Mouse (Mus musculus): Measurements from ENCODE around the gene Nhp2. TPM values are rescaled to one million over a fixed set of nuclear protein-coding genes. Genes with fewer than 3 reads are reported as not detected.

Nhp2 gene
- polyA plus RNA-seq, 1 experiment, result 34.3 TPM

DNA sequence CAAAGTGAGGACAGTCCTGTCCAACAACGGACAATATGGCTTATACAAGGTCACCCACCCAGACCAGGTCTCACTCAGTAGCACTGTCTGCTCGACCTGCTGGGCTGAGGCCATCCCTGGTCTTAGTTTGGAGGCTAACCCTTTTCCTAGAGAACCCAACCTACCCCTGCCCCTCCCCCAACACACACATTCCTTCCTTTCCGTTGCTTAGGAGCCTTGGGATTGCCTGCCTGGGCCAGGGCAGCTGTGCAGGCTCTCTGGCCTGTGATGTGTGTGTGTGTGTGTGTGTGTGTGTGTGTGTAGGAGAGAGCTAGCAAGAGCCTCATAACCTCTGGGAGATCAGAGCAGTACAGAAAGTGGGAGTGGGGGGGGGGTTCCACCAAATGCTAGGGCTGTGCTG is 29.0 kb downstream of the Nhp2 start:
- Histone ChIP-seq H3K27ac (ENCODE audit: insufficient read depth, low read length) (no peak overlapping the region), H3K36me3 (ENCODE audit: control insufficient read depth, insufficient read depth, low read length) (peaks cover 3% of the 10 kb centered on the region), H3K4me1 (ENCODE audit: control insufficient read depth, insufficient read depth, insufficient read length) (peaks cover 44% of the 10 kb centered on the region), H3K4me3 (ENCODE audit: extremely low read depth, insufficient read depth, insufficient read length) (no peak overlapping the region), H3K27me3 (ENCODE audit: control insufficient read depth, insufficient read depth, low read length) (no peaks in the 10 kb centered on the region)
- no peak for DNase-seq (ENCODE audit: low read depth in 1 of 2, low spot score in 2 of 2)
- no peak for TF ChIP-seq CTCF (IDR thresholded peaks at IDR 0.05; ENCODE audit: extremely low read depth, insufficient read depth, insufficient read length, insufficient replicate concordance)
- TF ChIP-seq POLR2A (IDR thresholded peaks at IDR 0.05; ENCODE audit: low read depth, low read length), result no peak
- WGBS, result 73% methylated on average over 3 of the region's 3 CpGs

DNA sequence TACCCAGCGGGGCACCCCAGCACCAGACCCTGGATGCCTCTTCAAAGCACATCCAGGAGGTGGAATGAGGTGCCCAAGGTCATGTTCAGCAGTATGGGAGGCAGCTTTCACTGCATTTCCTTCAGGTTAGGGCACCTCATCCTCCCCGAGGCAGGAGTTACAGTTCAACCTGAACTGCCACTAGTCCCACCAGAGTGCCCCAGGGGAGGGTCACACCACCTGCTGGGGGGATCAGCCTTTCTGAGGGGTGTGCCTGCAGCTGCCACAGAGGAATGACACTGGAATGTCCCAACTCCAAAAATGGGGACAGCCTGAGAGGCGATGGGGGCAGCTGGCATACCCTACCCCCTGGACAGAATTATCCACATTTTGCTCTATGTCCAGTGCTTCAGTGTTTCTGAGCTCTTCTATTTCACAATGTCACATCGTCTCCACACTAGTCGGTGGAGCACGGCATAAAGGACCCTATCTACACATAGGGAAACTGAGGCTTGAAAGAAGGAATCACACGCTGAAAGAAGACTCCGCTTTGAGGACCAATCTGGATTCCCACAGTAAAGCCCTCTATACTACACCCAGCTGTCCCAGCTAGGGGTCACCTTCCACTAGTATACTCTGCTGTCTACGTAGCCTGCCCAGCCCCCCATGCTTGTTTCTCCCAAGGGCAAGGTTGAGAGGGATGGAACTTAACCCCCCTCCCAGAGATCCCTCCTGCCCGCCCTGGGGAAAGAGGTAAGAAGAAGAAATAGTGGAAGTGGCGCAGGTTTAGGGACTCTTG is 29.8 kb downstream of the Nhp2 start:
- no peaks in the 10 kb centered on the region for H3K27me3 ChIP-seq (ENCODE audit: control insufficient read depth, insufficient read depth, low read length)
- 46% methylated on average over 11 of the region's 11 CpGs for WGBS

DNA sequence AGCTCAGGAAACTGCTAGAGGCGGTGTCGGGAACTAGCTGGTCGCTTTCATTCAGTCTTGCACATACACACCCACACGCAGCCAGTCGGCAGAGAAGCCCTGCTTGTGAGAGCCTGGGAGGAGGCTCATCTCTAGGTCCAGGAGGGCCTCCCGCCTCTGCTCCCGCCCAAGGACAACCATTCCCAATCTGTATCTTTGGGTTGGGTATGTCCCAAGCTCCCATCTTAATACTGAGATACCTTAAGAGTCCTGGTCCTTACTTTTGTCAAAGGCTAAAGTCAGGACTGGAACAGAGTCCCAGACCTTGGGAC is 30.3 kb downstream of the Nhp2 start:
- TF ChIP-seq CTCF (IDR thresholded peaks at IDR 0.05; ENCODE audit: extremely low read depth, insufficient read depth, insufficient read length, insufficient replicate concordance) (no peak), POLR2A (IDR thresholded peaks at IDR 0.05; ENCODE audit: low read depth, low read length) (no peak)
- WGBS, result 2% methylated on average over 7 of the region's 7 CpGs
- no peak for DNase-seq (ENCODE audit: low read depth in 1 of 2, low spot score in 2 of 2)
- H3K4me3 ChIP-seq (ENCODE audit: extremely low read depth, insufficient read depth, insufficient read length), result peak overlapping the region; percentile 85
- H3K27me3 ChIP-seq (ENCODE audit: control insufficient read depth, insufficient read depth, low read length), result no peaks in the 10 kb centered on the region
- peaks cover 3% of the 10 kb centered on the region for H3K36me3 ChIP-seq (ENCODE audit: control insufficient read depth, insufficient read depth, low read length)
- peaks cover 33% of the 10 kb centered on the region for H3K4me1 ChIP-seq (ENCODE audit: control insufficient read depth, insufficient read depth, insufficient read length)
- H3K27ac ChIP-seq (ENCODE audit: insufficient read depth, low read length), result no peak overlapping the region

More for the DNA sequence above, 29.8 kb downstream of the Nhp2 start:
- no peak overlapping the region for H3K27ac ChIP-seq (ENCODE audit: insufficient read depth, low read length)
- peaks cover 37% of the 10 kb centered on the region for H3K4me1 ChIP-seq (ENCODE audit: control insufficient read depth, insufficient read depth, insufficient read length)
- no peak for DNase-seq (ENCODE audit: low read depth in 1 of 2, low spot score in 2 of 2)
- H3K36me3 ChIP-seq (ENCODE audit: control insufficient read depth, insufficient read depth, low read length), result peaks cover 3% of the 10 kb centered on the region
- peak overlapping the region; percentile 26; the same call in 1 of the 2 replicates for H3K4me3 ChIP-seq (ENCODE audit: extremely low read depth, insufficient read depth, insufficient read length)
- TF ChIP-seq POLR2A (IDR thresholded peaks at IDR 0.05; ENCODE audit: low read depth, low read length), result no peak
- TF ChIP-seq CTCF (IDR thresholded peaks at IDR 0.05; ENCODE audit: extremely low read depth, insufficient read depth, insufficient read length, insufficient replicate concordance), result no peak

GRCm38 (mm10) chr11:51650261-51650660 is 30.7 kb downstream of the Nhp2 start:
- Histone ChIP-seq H3K27ac (ENCODE audit: insufficient read depth, low read length) (peak overlapping the region; percentile 56), H3K36me3 (ENCODE audit: control insufficient read depth, insufficient read depth, low read length) (peaks cover 1% of the 10 kb centered on the region), H3K27me3 (ENCODE audit: control insufficient read depth, insufficient read depth, low read length) (no peaks in the 10 kb centered on the region), H3K4me1 (ENCODE audit: control insufficient read depth, insufficient read depth, insufficient read length) (peaks cover 30% of the 10 kb centered on the region), H3K4me3 (ENCODE audit: extremely low read depth, insufficient read depth, insufficient read length) (peak overlapping the region; percentile 85)
- under 1% methylated on average over 29 of the region's 30 CpGs for WGBS
- peak in 1 of 2 experiments; percentile 34 for DNase-seq (ENCODE audit: low read depth in 1 of 2, low spot score in 2 of 2)
- no peak for TF ChIP-seq POLR2A (IDR thresholded peaks at IDR 0.05; ENCODE audit: low read depth, low read length)
- no peak for TF ChIP-seq CTCF (IDR thresholded peaks at IDR 0.05; ENCODE audit: extremely low read depth, insufficient read depth, insufficient read length, insufficient replicate concordance)

DNA sequence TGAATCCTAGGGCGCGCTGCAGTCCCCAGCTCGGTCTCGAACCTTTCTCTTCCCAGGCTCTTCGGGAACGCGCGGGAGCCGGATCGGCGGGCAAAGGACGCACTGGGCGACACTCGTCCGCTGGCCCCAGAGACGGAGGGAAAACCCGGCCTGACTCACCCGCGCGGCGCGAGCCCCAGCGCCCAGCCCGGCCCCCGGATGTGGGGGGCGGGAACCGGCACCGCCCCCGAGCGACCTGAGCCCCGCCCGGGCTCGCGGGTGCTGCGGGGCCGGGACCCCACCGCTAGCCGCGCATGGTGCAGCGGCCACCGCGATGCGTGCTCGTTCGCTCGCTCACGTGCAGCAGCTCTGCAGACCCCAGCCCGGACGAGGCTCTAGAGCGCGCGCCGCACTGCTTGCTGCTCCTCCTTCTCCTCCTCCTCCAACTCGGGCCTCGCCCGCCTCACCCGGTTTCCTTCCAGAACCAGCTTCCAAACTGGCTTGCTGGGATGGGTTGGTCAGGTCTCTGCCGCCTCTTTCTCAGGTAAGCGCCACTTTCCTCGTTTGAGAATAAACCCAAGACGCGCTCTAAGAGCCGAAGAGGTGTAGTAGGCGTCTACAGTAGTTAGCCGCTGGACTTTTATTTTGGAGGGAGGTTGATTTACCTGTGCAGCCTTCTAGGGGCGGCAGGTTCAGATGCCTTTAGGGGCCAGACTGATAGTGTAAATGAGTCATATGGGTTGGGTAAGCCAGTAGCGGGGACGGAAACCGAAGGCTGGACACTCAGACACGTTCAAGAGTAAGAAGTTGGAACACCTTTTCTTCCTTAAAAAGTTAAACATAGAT is 31.4 kb downstream of the Nhp2 start, which contains the start of the genes N4bp3 and D930048N14Rik:
TSS of gene N4bp3 (minus strand) at position 152 of the 825 bp plus-strand sequence.
TSS of gene D930048N14Rik (plus strand) at position 264 of the 825 bp plus-strand sequence.
- 2% methylated on average over 58 of the region's 70 CpGs for WGBS
- H3K27me3 ChIP-seq (ENCODE audit: control insufficient read depth, insufficient read depth, low read length), result no peaks in the 10 kb centered on the region

GRCm38 (mm10) chr11:51652889-51653418 is 33.4 kb downstream of the Nhp2 start:
- Histone ChIP-seq H3K36me3 (ENCODE audit: control insufficient read depth, insufficient read depth, low read length) (no peaks in the 10 kb centered on the region), H3K27me3 (ENCODE audit: control insufficient read depth, insufficient read depth, low read length) (no peaks in the 10 kb centered on the region), H3K4me1 (ENCODE audit: control insufficient read depth, insufficient read depth, insufficient read length) (peaks cover 12% of the 10 kb centered on the region), H3K27ac (ENCODE audit: insufficient read depth, low read length) (no peak overlapping the region), H3K4me3 (ENCODE audit: extremely low read depth, insufficient read depth, insufficient read length) (no peak overlapping the region)
- no peak for DNase-seq (ENCODE audit: low read depth in 1 of 2, low spot score in 2 of 2)
- TF ChIP-seq POLR2A (IDR thresholded peaks at IDR 0.05; ENCODE audit: low read depth, low read length) (no peak), CTCF (IDR thresholded peaks at IDR 0.05; ENCODE audit: extremely low read depth, insufficient read depth, insufficient read length, insufficient replicate concordance) (no peak)
- WGBS, result 89% methylated on average over 4 of the region's 4 CpGs

More for the DNA sequence above, 31.4 kb downstream of the Nhp2 start, which contains the start of the genes N4bp3 and D930048N14Rik:
- H3K27ac ChIP-seq (ENCODE audit: insufficient read depth, low read length), result peak within 1 kb of the TSS; percentile 56
- H3K4me1 ChIP-seq (ENCODE audit: control insufficient read depth, insufficient read depth, insufficient read length), result peaks cover 25% of the 10 kb centered on the region
- H3K36me3 ChIP-seq (ENCODE audit: control insufficient read depth, insufficient read depth, low read length), result no peaks in the 10 kb centered on the region
- no peak for TF ChIP-seq POLR2A (IDR thresholded peaks at IDR 0.05; ENCODE audit: low read depth, low read length)
- TF ChIP-seq CTCF (IDR thresholded peaks at IDR 0.05; ENCODE audit: extremely low read depth, insufficient read depth, insufficient read length, insufficient replicate concordance), result no peak
- peak within 1 kb of the TSS; percentile 85 for H3K4me3 ChIP-seq (ENCODE audit: extremely low read depth, insufficient read depth, insufficient read length)
- peak in 1 of 2 experiments; percentile 78 for DNase-seq (ENCODE audit: low read depth in 1 of 2, low spot score in 2 of 2)

Data from spleen, adult 2 months (tissue).